Mouse (Mus musculus) neural tube, embryonic 12.5 days (tissue): ENCODE results near the gene Eif2ak3. TPM values are rescaled to one million over a fixed set of nuclear protein-coding genes. Genes with fewer than 3 reads are reported as not detected.

ENCODE experiments used
- ATAC-seq: fragments of 200-750 bp; cut with Nextera tagmentation; 2 replicates; pipeline ENCODE4 v1.8.0; 2017; ENCODE audit warnings: low read depth, mild to moderate bottlenecking, moderate TSS enrichment, moderate library complexity; ENCODE audit not compliant: low FRiP score
- H3K27ac ChIP-seq: fragments of 300-500 bp; sonication (generic); 2 replicates; pipeline ENCODE4 v1.5.1; 2016
- H3K27me3 ChIP-seq: fragments of 300-500 bp; sonication (generic); replicated peaks from 2 replicates; pipeline ENCODE4 v1.6.1; 2016; ENCODE audit warnings: mild to moderate bottlenecking
- H3K36me3 ChIP-seq: fragments of 300-500 bp; sonication (generic); 2 replicates; pipeline ENCODE4 v1.6.1; 2016; ENCODE audit warnings: mild to moderate bottlenecking
- H3K4me1 ChIP-seq: fragments of 300-500 bp; sonication (generic); 2 replicates; pipeline ENCODE4 v1.6.1; 2016
- H3K4me2 ChIP-seq: fragments of 300-500 bp; sonication (generic); replicated peaks from 2 replicates; pipeline ENCODE4 v1.6.1; 2016; ENCODE audit warnings: mild to moderate bottlenecking
- H3K4me3 ChIP-seq: fragments of 300-500 bp; sonication (generic); 2 replicates; pipeline ENCODE4 v1.5.1; 2016
- H3K9ac ChIP-seq: fragments of 300-500 bp; sonication (generic); 2 replicates; pipeline ENCODE4 v1.6.1; 2016; ENCODE audit warnings: mild to moderate bottlenecking
- H3K9me3 ChIP-seq: fragments of 300-500 bp; sonication (generic); 2 replicates; pipeline ENCODE4 v1.6.1; 2016; ENCODE audit warnings: mild to moderate bottlenecking
- WGBS: fragments of 180-500 bp; shearing (Covaris S2); methylation state at CpG from one replicate; pipeline ENCODE4 v1.1.7; 2016; 5-methylcytosine and 5-hydroxymethylcytosine counted together
- polyA plus RNA-seq: library from polyadenylated mRNA; unstranded; fragments of >200 nt; fragmentation: Nextera tagmentation; extraction: Ambion mirVana; gene quantifications from 2 replicates; pipeline ENCODE4 v1.2.1, GENCODE M21; 2016

The Eif2ak3 gene
- polyA plus RNA-seq, 1 experiment from 2014 or later, result 17.7 TPM

DNA sequence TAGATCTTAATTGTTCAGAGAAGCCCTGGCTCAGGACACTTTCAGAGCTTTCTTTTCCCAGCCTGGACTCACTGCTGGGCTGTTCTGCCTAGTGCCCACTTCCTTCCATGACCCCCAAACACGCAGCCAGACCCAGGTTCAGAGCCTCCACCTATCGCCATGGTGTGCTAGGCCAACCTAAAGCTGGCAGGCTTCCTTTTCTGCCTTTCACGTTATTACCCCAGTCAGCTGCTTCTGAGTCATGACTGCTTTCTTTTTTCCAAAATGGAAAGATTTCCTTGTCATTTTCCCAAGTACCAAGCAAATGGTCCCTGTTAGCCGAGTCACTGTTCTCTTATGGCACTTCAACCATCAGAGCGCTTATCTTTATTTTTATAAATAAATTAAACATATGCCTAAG, 4.0 kb upstream of the Eif2ak3 start:
- H3K9me3 ChIP-seq, result no peaks in the 10 kb centered on the region
- no peak overlapping the region for H3K4me2 ChIP-seq
- no peak overlapping the region for H3K27ac ChIP-seq
- ATAC-seq, result no peak
- peaks cover 5% of the 10 kb centered on the region for H3K4me1 ChIP-seq
- H3K9ac ChIP-seq, result no peak overlapping the region
- no peak overlapping the region for H3K4me3 ChIP-seq
- WGBS, result 78% methylated on average over 5 of the region's 5 CpGs
- no peaks in the 10 kb centered on the region for H3K36me3 ChIP-seq
- H3K27me3 ChIP-seq, result no peaks in the 10 kb centered on the region

DNA sequence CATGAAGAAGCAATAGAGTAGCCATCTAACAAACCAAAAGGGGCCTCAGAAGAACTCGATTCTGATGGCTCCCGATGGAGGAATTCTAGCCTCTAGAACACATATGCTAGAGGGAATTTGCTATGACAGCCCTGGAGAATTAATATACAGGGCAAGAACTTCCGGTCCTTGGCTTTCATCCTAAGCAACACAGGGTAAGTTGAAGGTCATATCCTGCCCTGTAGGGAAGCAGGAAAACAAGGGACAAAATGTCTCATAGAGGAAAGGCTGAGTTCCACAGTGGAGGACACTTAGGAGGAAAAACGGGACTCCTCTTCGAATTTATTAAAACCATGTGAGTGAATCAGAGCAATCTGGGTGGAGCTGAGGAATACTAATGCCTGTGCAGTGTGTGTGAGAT, 1.3 kb upstream of the Eif2ak3 start:
- no peak overlapping the region for H3K27ac ChIP-seq
- H3K9me3 ChIP-seq, result no peaks in the 10 kb centered on the region
- H3K4me2 ChIP-seq, result peak overlapping the region; percentile 68
- ATAC-seq, result no peak
- H3K27me3 ChIP-seq, result no peaks in the 10 kb centered on the region
- H3K4me1 ChIP-seq, result peaks cover 20% of the 10 kb centered on the region
- no peak overlapping the region for H3K9ac ChIP-seq
- WGBS, result 73% methylated on average over 5 of the region's 5 CpGs
- H3K4me3 ChIP-seq, result no peak overlapping the region
- no peaks in the 10 kb centered on the region for H3K36me3 ChIP-seq

- H3K27ac ChIP-seq, result peak overlapping the region; percentile 80
- H3K9me3 ChIP-seq, result no peaks in the 10 kb centered on the region
- H3K27me3 ChIP-seq, result no peaks in the 10 kb centered on the region
- H3K4me3 ChIP-seq, result peak overlapping the region; percentile 87
- H3K9ac ChIP-seq, result peak overlapping the region; percentile 83
- ATAC-seq, result peak; percentile 14; the same call in 1 of the 2 replicates
- H3K4me2 ChIP-seq, result peak overlapping the region; percentile 77
- 1% methylated on average over 38 of the region's 38 CpGs for WGBS
- H3K36me3 ChIP-seq, result no peaks in the 10 kb centered on the region
- peaks cover 20% of the 10 kb centered on the region for H3K4me1 ChIP-seq
Measured at GRCm38 (mm10) chr6:70844896-70845646, 756 bp downstream of the Eif2ak3 start.

DNA sequence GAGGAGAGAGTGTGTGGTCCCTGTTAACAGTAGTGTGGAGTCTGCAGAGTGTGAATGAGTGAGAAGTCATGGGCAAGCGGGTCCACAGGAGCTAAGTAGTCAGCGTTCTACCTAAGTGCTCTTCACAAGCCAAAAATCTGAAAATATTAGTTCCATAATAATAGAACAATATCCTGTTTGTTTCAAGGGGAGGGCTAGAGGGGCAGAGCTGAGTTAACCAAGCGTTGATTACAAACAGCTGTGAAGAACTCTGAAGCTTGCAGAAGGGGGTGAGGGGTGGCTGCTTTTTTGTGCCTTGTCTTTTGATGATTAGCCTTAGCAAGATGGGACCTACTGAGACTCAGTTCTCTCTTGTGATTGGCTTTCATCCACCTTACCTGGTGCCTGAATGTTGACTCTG, 3.1 kb downstream of the Eif2ak3 start:
- no peak overlapping the region for H3K27ac ChIP-seq
- H3K4me1 ChIP-seq, result peaks cover 20% of the 10 kb centered on the region
- ATAC-seq, result no peak
- no peaks in the 10 kb centered on the region for H3K9me3 ChIP-seq
- 58% methylated on average over 3 of the region's 3 CpGs for WGBS
- no peak overlapping the region for H3K9ac ChIP-seq
- H3K4me3 ChIP-seq, result no peak overlapping the region
- no peaks in the 10 kb centered on the region for H3K27me3 ChIP-seq
- H3K36me3 ChIP-seq, result no peaks in the 10 kb centered on the region
- H3K4me2 ChIP-seq, result peak overlapping the region; percentile 18; the same call in 1 of the 2 replicates

- 75% methylated on average over 4 of the region's 4 CpGs for WGBS
- H3K27ac ChIP-seq, result no peak overlapping the region
- H3K9ac ChIP-seq, result no peak overlapping the region
- ATAC-seq, result no peak
- no peaks in the 10 kb centered on the region for H3K4me1 ChIP-seq
- H3K27me3 ChIP-seq, result no peaks in the 10 kb centered on the region
- 0 out of 2 replicates have a peak, but pooled peaks cover 1% of the 10 kb centered on the region for H3K36me3 ChIP-seq
- H3K4me2 ChIP-seq, result no peak overlapping the region
- H3K9me3 ChIP-seq, result no peaks in the 10 kb centered on the region
- no peak overlapping the region for H3K4me3 ChIP-seq
Measured at GRCm38 (mm10) chr6:70853371-70853770, 9.1 kb downstream of the Eif2ak3 start.

DNA sequence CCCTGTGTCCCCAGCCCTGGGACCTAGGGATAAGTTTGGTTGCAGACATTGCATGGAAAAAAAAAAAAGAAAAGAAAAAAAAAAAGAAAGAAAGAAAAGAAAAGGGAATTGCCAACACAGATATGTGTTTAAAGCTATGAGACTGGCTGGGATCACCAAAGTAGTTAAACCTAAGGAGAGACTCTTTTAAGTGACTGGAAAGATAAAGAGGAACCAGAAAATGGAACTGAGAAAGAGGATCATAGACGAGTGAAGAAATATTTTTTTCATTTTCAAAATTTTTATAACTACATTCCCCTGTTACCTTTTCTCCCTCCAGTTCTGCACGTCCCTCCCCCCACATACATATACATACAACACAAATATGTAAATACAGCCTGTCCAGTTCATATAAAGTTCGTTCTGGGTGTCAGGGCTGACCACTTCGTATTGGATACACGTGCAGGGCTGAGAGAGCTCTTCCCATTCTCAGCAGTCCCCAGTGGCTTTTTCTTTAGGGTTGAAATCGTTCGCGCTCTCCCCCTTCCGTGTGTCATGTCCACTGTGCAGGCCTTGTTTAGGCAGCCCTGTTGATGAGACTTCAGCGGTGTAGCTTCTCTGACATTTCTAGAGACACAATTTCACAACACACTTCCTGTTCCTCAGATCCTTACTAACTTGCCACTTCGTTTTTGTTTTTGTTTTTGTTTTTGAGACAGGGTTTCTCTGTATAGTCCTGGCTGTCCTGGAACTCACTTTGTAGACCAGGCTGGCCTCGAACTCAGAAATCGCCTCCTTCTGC, 11.4 kb downstream of the Eif2ak3 start:
- WGBS, result 91% methylated on average over 13 of the region's 13 CpGs

DNA sequence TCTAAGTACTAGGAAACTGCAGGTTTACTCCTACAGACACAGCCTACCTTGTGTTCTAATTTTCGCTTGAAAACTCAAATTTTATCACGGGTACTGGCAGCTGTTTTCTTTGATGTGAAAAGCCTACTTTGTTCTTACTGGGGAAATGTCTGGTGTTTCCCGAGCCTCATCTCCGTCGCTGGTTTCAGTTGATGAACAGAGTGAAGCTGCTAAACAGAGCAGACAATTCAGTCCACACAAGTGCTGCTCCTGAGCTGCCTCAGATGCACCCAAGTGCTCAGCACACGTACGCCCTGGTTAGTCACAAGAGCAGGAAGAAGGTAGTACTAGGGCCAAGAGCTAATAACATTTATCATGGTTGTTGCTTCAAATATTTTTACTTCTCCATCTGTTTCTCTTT, 18.4 kb downstream of the Eif2ak3 start:
- Histone ChIP-seq H3K36me3 (peaks cover 22% of the 10 kb centered on the region), H3K27ac (no peak overlapping the region), H3K4me3 (no peak overlapping the region), H3K9ac (no peak overlapping the region), H3K4me1 (no peaks in the 10 kb centered on the region), H3K27me3 (no peaks in the 10 kb centered on the region), H3K4me2 (no peak overlapping the region), H3K9me3 (no peaks in the 10 kb centered on the region)
- 92% methylated on average over 7 of the region's 7 CpGs for WGBS
- no peak for ATAC-seq

More for the DNA sequence above, 11.4 kb downstream of the Eif2ak3 start:
- Histone ChIP-seq H3K9ac (no peak overlapping the region), H3K4me1 (no peaks in the 10 kb centered on the region), H3K4me2 (no peak overlapping the region), H3K27ac (no peak overlapping the region), H3K27me3 (no peaks in the 10 kb centered on the region), H3K9me3 (no peaks in the 10 kb centered on the region), H3K4me3 (no peak overlapping the region), H3K36me3 (peaks cover 22% of the 10 kb centered on the region)
- ATAC-seq, result no peak

DNA sequence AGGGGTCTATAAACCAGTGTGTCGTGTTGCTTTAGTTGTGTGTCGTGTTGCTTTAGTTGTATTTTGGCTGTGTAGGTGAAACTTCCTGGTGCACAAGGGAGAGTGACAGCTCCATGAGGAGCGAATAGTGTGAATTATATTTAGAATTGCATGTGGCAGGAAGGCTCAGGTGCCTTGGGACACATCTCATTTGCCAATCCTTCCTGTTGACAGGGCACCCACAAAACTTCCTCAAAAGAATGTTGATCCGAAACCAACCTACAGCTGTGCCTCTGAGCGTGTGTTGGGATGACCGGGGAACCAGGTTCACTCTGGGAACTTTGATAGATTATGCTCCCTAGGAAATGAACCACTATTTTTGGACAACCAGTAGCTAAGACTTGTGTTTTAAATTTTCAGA, 20.0 kb downstream of the Eif2ak3 start:
- H3K9me3 ChIP-seq, result no peaks in the 10 kb centered on the region
- no peak overlapping the region for H3K4me2 ChIP-seq
- H3K9ac ChIP-seq, result no peak overlapping the region
- no peak overlapping the region for H3K4me3 ChIP-seq
- H3K4me1 ChIP-seq, result no peaks in the 10 kb centered on the region
- ATAC-seq, result no peak
- WGBS, result 90% methylated on average over 6 of the region's 6 CpGs
- no peak overlapping the region for H3K27ac ChIP-seq
- peaks cover 12% of the 10 kb centered on the region for H3K36me3 ChIP-seq
- no peaks in the 10 kb centered on the region for H3K27me3 ChIP-seq

- ATAC-seq, result no peak
- H3K4me3 ChIP-seq, result no peak overlapping the region
- no peak overlapping the region for H3K9ac ChIP-seq
- no peaks in the 10 kb centered on the region for H3K36me3 ChIP-seq
- no peaks in the 10 kb centered on the region for H3K27me3 ChIP-seq
- no peaks in the 10 kb centered on the region for H3K4me1 ChIP-seq
- 86% methylated on average over 5 of the region's 5 CpGs for WGBS
- no peak overlapping the region for H3K4me2 ChIP-seq
- no peaks in the 10 kb centered on the region for H3K9me3 ChIP-seq
- no peak overlapping the region for H3K27ac ChIP-seq
Measured at GRCm38 (mm10) chr6:70866761-70867160, 22.4 kb downstream of the Eif2ak3 start.

- Histone ChIP-seq H3K36me3 (no peaks in the 10 kb centered on the region), H3K9me3 (no peaks in the 10 kb centered on the region), H3K27ac (no peak overlapping the region), H3K9ac (no peak overlapping the region), H3K4me2 (no peak overlapping the region), H3K27me3 (no peaks in the 10 kb centered on the region), H3K4me3 (no peak overlapping the region), H3K4me1 (no peaks in the 10 kb centered on the region)
- no peak for ATAC-seq
- WGBS, result 97% methylated on average over 9 of the region's 9 CpGs
Measured at GRCm38 (mm10) chr6:70867297-70867696, 23.0 kb downstream of the Eif2ak3 start.

DNA sequence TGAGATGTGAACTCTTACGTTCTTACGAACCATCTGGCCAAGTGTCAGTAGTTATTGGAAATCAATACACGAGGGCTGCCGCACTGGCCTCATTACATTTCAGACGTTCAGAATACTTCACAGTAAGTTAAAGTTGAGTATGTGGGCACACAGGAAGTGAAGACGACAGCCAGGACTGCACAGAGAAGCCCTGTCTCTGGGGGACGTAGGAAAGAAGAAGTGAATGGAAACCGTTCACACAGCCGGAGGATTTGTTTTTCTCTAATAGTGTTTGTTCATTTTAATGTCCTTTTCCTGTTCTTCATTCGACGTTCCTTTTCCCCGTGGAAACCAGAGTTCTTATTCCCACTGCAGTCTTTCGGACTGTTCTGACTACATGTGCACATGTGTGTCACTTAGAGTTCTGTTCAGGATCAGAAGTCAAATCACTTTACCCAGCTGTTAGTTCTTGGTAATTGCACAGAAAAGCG, 27.2 kb downstream of the Eif2ak3 start:
- 75% methylated on average over 14 of the region's 14 CpGs for WGBS
- no peak overlapping the region for H3K4me2 ChIP-seq
- no peak overlapping the region for H3K9ac ChIP-seq
- H3K36me3 ChIP-seq, result no peaks in the 10 kb centered on the region
- H3K27me3 ChIP-seq, result no peaks in the 10 kb centered on the region
- no peak overlapping the region for H3K27ac ChIP-seq
- peak; percentile 52; the same call in 1 of the 2 replicates for ATAC-seq
- H3K4me1 ChIP-seq, result no peaks in the 10 kb centered on the region; the same call in 1 of the 2 replicates
- H3K4me3 ChIP-seq, result no peak overlapping the region
- no peaks in the 10 kb centered on the region for H3K9me3 ChIP-seq

DNA sequence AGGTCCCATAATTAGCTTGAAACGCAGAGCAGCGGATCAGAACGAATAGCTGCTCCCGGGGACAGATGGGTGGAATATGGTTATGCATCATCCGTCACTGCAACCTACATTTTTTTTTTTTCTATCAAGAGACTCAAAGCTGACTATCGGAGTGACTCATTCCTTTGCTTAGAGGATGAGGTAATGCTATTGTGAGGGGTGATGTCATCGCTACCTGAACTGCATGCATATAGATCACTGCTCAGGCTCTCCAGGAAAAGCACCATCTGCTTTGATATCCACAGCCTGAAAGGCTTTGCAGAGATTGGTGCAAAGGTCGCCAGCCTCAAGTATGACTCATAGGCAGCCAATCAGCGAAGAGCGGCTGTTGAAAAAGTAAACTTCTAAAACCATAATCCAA, 27.8 kb downstream of the Eif2ak3 start:
- Histone ChIP-seq H3K4me3 (no peak overlapping the region), H3K4me1 (no peaks in the 10 kb centered on the region; the same call in 1 of the 2 replicates), H3K27me3 (no peaks in the 10 kb centered on the region), H3K27ac (no peak overlapping the region), H3K9ac (no peak overlapping the region), H3K4me2 (no peak overlapping the region), H3K36me3 (no peaks in the 10 kb centered on the region), H3K9me3 (no peaks in the 10 kb centered on the region)
- WGBS, result 72% methylated on average over 10 of the region's 10 CpGs
- ATAC-seq, result peak; percentile 74
